Mouse (Mus musculus): Measurements from ENCODE around the gene Cdh23. TPM values are rescaled to one million over a fixed set of nuclear protein-coding genes. Genes with fewer than 3 reads are reported as not detected.

Gene Cdh23
- polyA plus RNA-seq, 1 experiment = 2.1 TPM

DNA sequence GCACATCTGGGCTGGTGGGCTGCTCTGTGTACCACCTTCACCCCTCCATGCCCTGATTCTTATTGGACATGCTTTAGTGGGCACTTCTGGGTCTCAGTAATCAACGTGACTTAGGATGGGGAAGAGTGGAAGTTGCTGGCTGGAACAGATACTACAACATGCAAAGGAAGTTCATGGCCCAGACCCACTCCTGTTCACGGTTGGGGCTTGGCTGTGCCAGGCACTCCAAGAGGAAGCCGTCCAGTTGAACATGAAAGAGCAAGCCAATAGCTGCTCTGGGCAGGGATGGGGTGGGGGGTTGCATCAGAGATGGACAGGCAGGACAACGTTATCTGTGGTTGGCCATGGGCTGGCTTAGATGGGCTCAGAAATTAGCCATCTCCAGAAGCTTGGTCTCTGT is 328.4 kb downstream of the Cdh23 start:
- Histone ChIP-seq H3K27me3 (ENCODE audit: control insufficient read depth, insufficient read depth, insufficient read length) (no peaks in the 10 kb centered on the region), H3K4me2 (ENCODE audit: low read depth) (no peak overlapping the region), H3K79me2 (ENCODE audit: control insufficient read depth, insufficient read depth) (no peaks in the 10 kb centered on the region), H3K4me3 (no peak overlapping the region), H3K36me3 (ENCODE audit: control insufficient read depth, insufficient read depth) (no peaks in the 10 kb centered on the region), H3ac (ENCODE audit: control insufficient read depth, insufficient read length) (no peak overlapping the region)
- no peak for TF ChIP-seq MAX (IDR thresholded peaks at IDR 0.05; ENCODE audit: low read depth)
- TF ChIP-seq POLR2A (IDR thresholded peaks at IDR 0.05; ENCODE audit: insufficient read length, low read depth) = no peak
- TF ChIP-seq E2F4 (IDR thresholded peaks at IDR 0.05; ENCODE audit: insufficient read depth) = no peak
- no peak for TF ChIP-seq MYOD1 (IDR thresholded peaks at IDR 0.05; ENCODE audit: control insufficient read depth in 1 of 3, insufficient read length in 2 of 3, low read depth in 2 of 3)
- no peak for TF ChIP-seq CEBPB (IDR thresholded peaks at IDR 0.05; ENCODE audit: insufficient read depth, poor library complexity, severe bottlenecking)
- TF ChIP-seq USF1 (IDR thresholded peaks at IDR 0.05; ENCODE audit: low read depth) = no peak
- TF ChIP-seq TCF3 (IDR thresholded peaks at IDR 0.05; ENCODE audit: insufficient read length, low read depth) = no peak
- TF ChIP-seq SRF (IDR thresholded peaks at IDR 0.05; ENCODE audit: control insufficient read depth, insufficient read length, low read depth) = no peak
- TF ChIP-seq POLR2AphosphoS2 (IDR thresholded peaks at IDR 0.05; ENCODE audit: insufficient read length, low read depth) = no peak
- no peak for TF ChIP-seq REST (IDR thresholded peaks at IDR 0.05; ENCODE audit: insufficient read depth, insufficient read length)
- TF ChIP-seq TCF12 (IDR thresholded peaks at IDR 0.05; ENCODE audit: insufficient read depth, poor library complexity, severe bottlenecking) = no peak
- TF ChIP-seq MYOG (IDR thresholded peaks at IDR 0.05; ENCODE audit: control insufficient read depth in 1 of 3, insufficient read depth in 1 of 3, insufficient read length in 2 of 3, low read depth in 2 of 3) = no peak

DNA sequence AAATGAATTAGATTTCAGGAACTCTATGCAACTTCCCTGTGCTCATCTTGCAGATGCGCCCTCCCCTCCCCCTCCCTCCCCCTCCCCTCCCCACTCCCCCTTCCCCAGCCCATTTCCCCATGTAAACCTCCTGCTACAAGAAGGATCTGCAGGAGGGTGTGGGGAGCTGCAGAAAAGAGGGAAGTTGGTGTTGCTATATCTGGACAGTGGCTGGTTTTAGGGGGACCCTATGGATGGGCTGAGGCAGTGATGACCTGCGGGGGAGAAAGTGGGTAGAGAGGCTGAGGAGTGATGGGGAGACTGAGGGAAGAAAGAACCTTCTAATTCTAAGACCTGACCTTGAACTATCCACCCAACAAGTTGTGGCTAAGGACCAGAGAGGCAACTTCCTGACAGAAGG is 329.1 kb downstream of the Cdh23 start:
- Histone ChIP-seq H3K36me3 (ENCODE audit: control insufficient read depth, insufficient read depth) (no peaks in the 10 kb centered on the region), H3K79me2 (ENCODE audit: control insufficient read depth, insufficient read depth) (no peaks in the 10 kb centered on the region), H3K27me3 (ENCODE audit: control insufficient read depth, insufficient read depth, insufficient read length) (no peaks in the 10 kb centered on the region), H3K4me2 (ENCODE audit: low read depth) (no peak overlapping the region), H3ac (ENCODE audit: control insufficient read depth, insufficient read length) (no peak overlapping the region), H3K4me3 (no peak overlapping the region)
- no peak for TF ChIP-seq TCF12 (IDR thresholded peaks at IDR 0.05; ENCODE audit: insufficient read depth, poor library complexity, severe bottlenecking)
- TF ChIP-seq REST (IDR thresholded peaks at IDR 0.05; ENCODE audit: insufficient read depth, insufficient read length) = no peak
- TF ChIP-seq TCF3 (IDR thresholded peaks at IDR 0.05; ENCODE audit: insufficient read length, low read depth) = no peak
- TF ChIP-seq MAX (IDR thresholded peaks at IDR 0.05; ENCODE audit: low read depth) = no peak
- no peak for TF ChIP-seq POLR2A (IDR thresholded peaks at IDR 0.05; ENCODE audit: insufficient read length, low read depth)
- TF ChIP-seq USF1 (IDR thresholded peaks at IDR 0.05; ENCODE audit: low read depth) = no peak
- TF ChIP-seq MYOD1 (IDR thresholded peaks at IDR 0.05; ENCODE audit: control insufficient read depth in 1 of 3, insufficient read length in 2 of 3, low read depth in 2 of 3) = no peak
- TF ChIP-seq POLR2AphosphoS2 (IDR thresholded peaks at IDR 0.05; ENCODE audit: insufficient read length, low read depth) = no peak
- TF ChIP-seq CEBPB (IDR thresholded peaks at IDR 0.05; ENCODE audit: insufficient read depth, poor library complexity, severe bottlenecking) = no peak
- TF ChIP-seq SRF (IDR thresholded peaks at IDR 0.05; ENCODE audit: control insufficient read depth, insufficient read length, low read depth) = no peak
- TF ChIP-seq MYOG (IDR thresholded peaks at IDR 0.05; ENCODE audit: control insufficient read depth in 1 of 3, insufficient read depth in 1 of 3, insufficient read length in 2 of 3, low read depth in 2 of 3) = no peak
- TF ChIP-seq E2F4 (IDR thresholded peaks at IDR 0.05; ENCODE audit: insufficient read depth) = no peak

DNA sequence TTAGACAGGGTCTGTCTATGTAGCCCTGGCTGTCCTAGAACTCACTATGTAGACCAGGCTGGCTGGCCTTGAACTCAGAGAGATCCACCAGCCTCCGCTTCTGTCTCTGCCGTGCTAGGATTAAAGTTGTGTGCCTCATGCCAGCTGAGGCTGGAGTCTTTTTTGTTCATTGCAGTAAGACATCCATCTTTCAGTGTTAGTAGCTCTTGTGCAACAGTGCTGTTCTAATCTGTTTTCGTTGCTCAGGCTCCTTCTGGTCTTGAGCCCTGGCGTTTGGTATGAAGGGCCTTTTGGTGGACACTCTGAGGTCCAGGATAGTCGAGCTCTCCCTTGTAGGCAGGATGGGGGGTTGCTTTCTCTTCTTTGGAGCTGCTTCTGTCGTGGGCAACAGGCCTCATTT is 332.9 kb downstream of the Cdh23 start:
- TF ChIP-seq MYOG (IDR thresholded peaks at IDR 0.05; ENCODE audit: control insufficient read depth in 1 of 3, insufficient read depth in 1 of 3, insufficient read length in 2 of 3, low read depth in 2 of 3) (no peak), USF1 (IDR thresholded peaks at IDR 0.05; ENCODE audit: low read depth) (no peak), POLR2AphosphoS2 (IDR thresholded peaks at IDR 0.05; ENCODE audit: insufficient read length, low read depth) (no peak), E2F4 (IDR thresholded peaks at IDR 0.05; ENCODE audit: insufficient read depth) (no peak), TCF3 (IDR thresholded peaks at IDR 0.05; ENCODE audit: insufficient read length, low read depth) (no peak), MYOD1 (IDR thresholded peaks at IDR 0.05; ENCODE audit: control insufficient read depth in 1 of 3, insufficient read length in 2 of 3, low read depth in 2 of 3) (no peak), TCF12 (IDR thresholded peaks at IDR 0.05; ENCODE audit: insufficient read depth, poor library complexity, severe bottlenecking) (no peak), MAX (IDR thresholded peaks at IDR 0.05; ENCODE audit: low read depth) (no peak), SRF (IDR thresholded peaks at IDR 0.05; ENCODE audit: control insufficient read depth, insufficient read length, low read depth) (no peak), REST (IDR thresholded peaks at IDR 0.05; ENCODE audit: insufficient read depth, insufficient read length) (no peak), CEBPB (IDR thresholded peaks at IDR 0.05; ENCODE audit: insufficient read depth, poor library complexity, severe bottlenecking) (no peak), POLR2A (IDR thresholded peaks at IDR 0.05; ENCODE audit: insufficient read length, low read depth) (no peak)
- no peaks in the 10 kb centered on the region for H3K36me3 ChIP-seq (ENCODE audit: control insufficient read depth, insufficient read depth)
- H3ac ChIP-seq (ENCODE audit: control insufficient read depth, insufficient read length) = no peak overlapping the region
- no peaks in the 10 kb centered on the region for H3K79me2 ChIP-seq (ENCODE audit: control insufficient read depth, insufficient read depth)
- no peaks in the 10 kb centered on the region for H3K27me3 ChIP-seq (ENCODE audit: control insufficient read depth, insufficient read depth, insufficient read length)
- H3K4me3 ChIP-seq = no peak overlapping the region
- no peak overlapping the region for H3K4me2 ChIP-seq (ENCODE audit: low read depth)

DNA sequence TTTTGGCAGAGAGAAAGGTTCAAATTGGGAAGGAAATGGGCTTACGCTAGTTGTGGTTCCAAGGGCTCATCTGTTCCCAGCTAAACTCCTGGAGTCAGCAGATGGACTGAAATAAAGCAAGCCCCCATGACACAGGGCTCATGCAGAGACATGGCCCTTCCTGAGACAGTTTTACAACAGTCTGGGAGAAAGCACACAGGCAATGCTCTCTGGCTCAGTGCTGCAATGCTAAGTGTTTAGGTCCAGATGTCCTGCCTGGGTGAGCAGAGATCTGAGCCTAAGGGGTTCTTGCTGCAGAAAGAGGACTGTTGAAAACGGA is 334.0 kb downstream of the Cdh23 start:
- no peaks in the 10 kb centered on the region for H3K36me3 ChIP-seq (ENCODE audit: control insufficient read depth, insufficient read depth)
- no peak overlapping the region for H3K4me3 ChIP-seq
- H3ac ChIP-seq (ENCODE audit: control insufficient read depth, insufficient read length) = no peak overlapping the region
- H3K79me2 ChIP-seq (ENCODE audit: control insufficient read depth, insufficient read depth) = no peaks in the 10 kb centered on the region
- H3K27me3 ChIP-seq (ENCODE audit: control insufficient read depth, insufficient read depth, insufficient read length) = no peaks in the 10 kb centered on the region
- no peak overlapping the region for H3K4me2 ChIP-seq (ENCODE audit: low read depth)
- TF ChIP-seq REST (IDR thresholded peaks at IDR 0.05; ENCODE audit: insufficient read depth, insufficient read length) = no peak
- TF ChIP-seq USF1 (IDR thresholded peaks at IDR 0.05; ENCODE audit: low read depth) = no peak
- no peak for TF ChIP-seq MYOD1 (IDR thresholded peaks at IDR 0.05; ENCODE audit: control insufficient read depth in 1 of 3, insufficient read length in 2 of 3, low read depth in 2 of 3)
- TF ChIP-seq E2F4 (IDR thresholded peaks at IDR 0.05; ENCODE audit: insufficient read depth) = no peak
- TF ChIP-seq TCF12 (IDR thresholded peaks at IDR 0.05; ENCODE audit: insufficient read depth, poor library complexity, severe bottlenecking) = no peak
- no peak for TF ChIP-seq CEBPB (IDR thresholded peaks at IDR 0.05; ENCODE audit: insufficient read depth, poor library complexity, severe bottlenecking)
- no peak for TF ChIP-seq POLR2AphosphoS2 (IDR thresholded peaks at IDR 0.05; ENCODE audit: insufficient read length, low read depth)
- TF ChIP-seq POLR2A (IDR thresholded peaks at IDR 0.05; ENCODE audit: insufficient read length, low read depth) = no peak
- TF ChIP-seq MAX (IDR thresholded peaks at IDR 0.05; ENCODE audit: low read depth) = no peak
- no peak for TF ChIP-seq MYOG (IDR thresholded peaks at IDR 0.05; ENCODE audit: control insufficient read depth in 1 of 3, insufficient read depth in 1 of 3, insufficient read length in 2 of 3, low read depth in 2 of 3)

All from myocyte (in vitro differentiated cells).